Mouse (Mus musculus) thymus, adult 2 months (tissue): ENCODE results near the gene Ecpas.

Source experiments
- CTCF ChIP-seq: fragments of 200-500 bp; IDR thresholded peaks from 2 replicates; pipeline ENCODE4 v1.5.1; 2012; ENCODE audit warnings: mild to moderate bottlenecking, control low read depth, low read length, moderate library complexity, borderline replicate concordance; ENCODE audit not compliant: control insufficient read depth, poor library complexity, insufficient read depth; ENCODE audit errors: extremely low read depth
- POLR2A ChIP-seq: fragments of 200-500 bp; IDR thresholded peaks from 2 replicates; pipeline ENCODE4 v1.6.1; 2012; ENCODE audit warnings: mild to moderate bottlenecking, low read length, control low read depth, moderate library complexity; ENCODE audit not compliant: control insufficient read depth, poor library complexity, insufficient read depth; ENCODE audit errors: extremely low read depth

GRCm38 (mm10) chr4:58935846-58936245, 23.3 kb upstream of the Ecpas start:
- TF ChIP-seq CTCF (no peak), POLR2A (no peak)
